8 mouse cellular contexts compared by ENCODE assay signal in genomic region chr8:120471166-120471565, GRCm38 (mm10).
DNase-seq lines count a peak whose midpoint lies in the region; ATAC-seq and TF ChIP-seq lines count a peak whose summit lies in the region.
"Had no signal": no experiment of that assay in that cellular context is flagged by ENCODE, and none has a peak within 500 bp of the region (broad histone marks: within the 10 kb centered on the region; RNA-seq: fewer than 3 reads in every experiment).

No protein-coding gene starts in this region.

- no peak for DNase-seq in left cerebral cortex, adult 2 months (ENCODE audit: extremely low spot score in 1 of 2, low spot score in 2 of 2)
- no peak for DNase-seq in left cerebral cortex, postnatal 14 days (ENCODE audit: low spot score in 2 of 2)
- peak; percentile 64 for DNase-seq in lung, embryonic 14.5 days

- H3K27ac ChIP-seq in left cerebral cortex, adult 2 months: no peak overlapping the region
- no peak overlapping the region for H3K27ac ChIP-seq in bone marrow, adult 2 months (ENCODE audit: control insufficient read depth, insufficient read depth, low read depth, low read length, poor library complexity)
- H3K27ac ChIP-seq in forebrain, embryonic 15.5 days (replicated peaks): peak overlapping the region; percentile 90
- H3K27ac ChIP-seq in lung, embryonic 14.5 days (ENCODE audit: low read depth): peak overlapping the region; percentile 30; the same call in 1 of the 2 replicates
- H3K27ac ChIP-seq in olfactory bulb, adult 2 months (ENCODE audit: insufficient read depth, low read depth, low read length): no peak overlapping the region
- no peak overlapping the region for H3K27ac ChIP-seq in intestine, embryonic 15.5 days
- H3K27ac ChIP-seq: embryonic facial prominence, embryonic 13.5 days had no signal

- WGBS in bone marrow, adult 2 months: 54% methylated on average over 7 of the region's 7 CpGs
- 4% methylated on average over 7 of the region's 7 CpGs for WGBS in forebrain, embryonic 15.5 days
- 10% methylated on average over 7 of the region's 7 CpGs for WGBS in lung, embryonic 14.5 days
- 50% methylated on average over 7 of the region's 7 CpGs for WGBS in olfactory bulb, adult 2 months
- 17% methylated on average over 7 of the region's 7 CpGs for WGBS in intestine, embryonic 15.5 days

- intact Hi-C loops in left cerebral cortex, adult 2 months (cut with DNase I): no loop called here
- intact Hi-C loops in left cerebral cortex, postnatal 14 days (cut with DNase I): no loop called here

- H3K4me3 ChIP-seq in left cerebral cortex, adult 2 months: no peak overlapping the region
- no peak overlapping the region for H3K4me3 ChIP-seq in bone marrow, adult 2 months (replicated peaks; ENCODE audit: control insufficient read depth, low read depth, low read length)
- no peak overlapping the region for H3K4me3 ChIP-seq in forebrain, embryonic 15.5 days
- H3K4me3 ChIP-seq in lung, embryonic 14.5 days (ENCODE audit: low read depth, low read length): no peak overlapping the region
- no peak overlapping the region for H3K4me3 ChIP-seq in olfactory bulb, adult 2 months (ENCODE audit: insufficient read depth, low read depth, low read length)
- no peak overlapping the region for H3K4me3 ChIP-seq in intestine, embryonic 15.5 days (replicated peaks)
- H3K4me3 ChIP-seq: embryonic facial prominence, embryonic 13.5 days had no signal

- H3K9me3 ChIP-seq in forebrain, embryonic 15.5 days: no peaks in the 10 kb centered on the region
- H3K9me3 ChIP-seq in lung, embryonic 14.5 days (ENCODE audit: low read depth, low read length): no peaks in the 10 kb centered on the region
- H3K9me3 ChIP-seq in intestine, embryonic 15.5 days: no peaks in the 10 kb centered on the region
- H3K9me3 ChIP-seq: embryonic facial prominence, embryonic 13.5 days had no signal

- no peak for ATAC-seq in forebrain, embryonic 15.5 days (replicated peaks)
- no peak for ATAC-seq in lung, embryonic 14.5 days (ENCODE audit: insufficient read depth)
- ATAC-seq in intestine, embryonic 15.5 days: no peak

- H3K9ac ChIP-seq in forebrain, embryonic 15.5 days (replicated peaks): no peak overlapping the region
- H3K9ac ChIP-seq in lung, embryonic 14.5 days: no peak overlapping the region
- H3K9ac ChIP-seq in intestine, embryonic 15.5 days: no peak overlapping the region
- H3K9ac ChIP-seq: embryonic facial prominence, embryonic 13.5 days had no signal

- no peak; the same call in 1 of the 2 replicates for TF ChIP-seq POLR2A in bone marrow, adult 2 months (IDR thresholded peaks at IDR 0.05; ENCODE audit: borderline replicate concordance, control insufficient read depth, low read depth, low read length)
- no peak for TF ChIP-seq POLR2A in olfactory bulb, adult 2 months (IDR thresholded peaks at IDR 0.05; ENCODE audit: insufficient read depth, low read depth, low read length)

- H3K4me1 ChIP-seq in bone marrow, adult 2 months (ENCODE audit: control insufficient read depth, insufficient read depth, low read length): peaks cover 13% of the 10 kb centered on the region; the same call in 1 of the 2 replicates
- peaks cover 54% of the 10 kb centered on the region for H3K4me1 ChIP-seq in forebrain, embryonic 15.5 days
- H3K4me1 ChIP-seq in lung, embryonic 14.5 days (ENCODE audit: insufficient read depth): peaks cover 35% of the 10 kb centered on the region
- H3K4me1 ChIP-seq in olfactory bulb, adult 2 months (ENCODE audit: control insufficient read depth, insufficient read depth, low read length): peaks cover 48% of the 10 kb centered on the region
- peaks cover 37% of the 10 kb centered on the region for H3K4me1 ChIP-seq in intestine, embryonic 15.5 days (replicated peaks)

- no peaks in the 10 kb centered on the region for H3K36me3 ChIP-seq in forebrain, embryonic 15.5 days
- no peaks in the 10 kb centered on the region for H3K36me3 ChIP-seq in lung, embryonic 14.5 days (ENCODE audit: insufficient read depth)
- H3K36me3 ChIP-seq in intestine, embryonic 15.5 days: no peaks in the 10 kb centered on the region
- H3K36me3 ChIP-seq: embryonic facial prominence, embryonic 13.5 days had no signal

- H3K27me3 ChIP-seq in forebrain, embryonic 15.5 days: no peaks in the 10 kb centered on the region
- no peaks in the 10 kb centered on the region for H3K27me3 ChIP-seq in lung, embryonic 14.5 days (ENCODE audit: insufficient read depth, low read length)
- peaks cover 4% of the 10 kb centered on the region; the same call in 1 of the 2 replicates for H3K27me3 ChIP-seq in intestine, embryonic 15.5 days (replicated peaks)
- H3K27me3 ChIP-seq: embryonic facial prominence, embryonic 13.5 days had no signal

- H3K4me2 ChIP-seq in forebrain, embryonic 15.5 days (replicated peaks): no peak overlapping the region
- H3K4me2 ChIP-seq in lung, embryonic 14.5 days: 0 out of 2 replicates have a peak overlapping the region, but pooled peaks have one; percentile 20
- H3K4me2 ChIP-seq in intestine, embryonic 15.5 days (replicated peaks): no peak overlapping the region

- TF ChIP-seq CTCF in left cerebral cortex, adult 2 months (IDR thresholded peaks at IDR 0.05): peak; percentile 55
- TF ChIP-seq CTCF in bone marrow, adult 2 months (IDR thresholded peaks at IDR 0.05; ENCODE audit: control insufficient read depth, insufficient read depth, low read length): peak; percentile 62
- peak; percentile 74 for TF ChIP-seq CTCF in lung, embryonic 14.5 days (IDR thresholded peaks at IDR 0.05; ENCODE audit: low read depth)
- peak; percentile 34; the same call in 1 of the 2 replicates for TF ChIP-seq CTCF in olfactory bulb, adult 2 months (IDR thresholded peaks at IDR 0.05; ENCODE audit: insufficient read depth, low read depth, low read length)

Comparison
In these comparisons a context has a peak if more than half of its experiments do, and no peak if none do; other contexts are left out.
1. H3K27ac ChIP-seq: peak in forebrain, embryonic 15.5 days (single experiment) and lung, embryonic 14.5 days (single experiment); none in left cerebral cortex, adult 2 months (single experiment), bone marrow, adult 2 months (single experiment), olfactory bulb, adult 2 months (single experiment) and intestine, embryonic 15.5 days (single experiment).
2. Peak in every context shown above with its lines, with median percentiles within 50 percentile points of each other: CTCF ChIP-seq.